Comparison of ENCODE assay signal across 14 mouse cellular contexts in the genomic region with DNA sequence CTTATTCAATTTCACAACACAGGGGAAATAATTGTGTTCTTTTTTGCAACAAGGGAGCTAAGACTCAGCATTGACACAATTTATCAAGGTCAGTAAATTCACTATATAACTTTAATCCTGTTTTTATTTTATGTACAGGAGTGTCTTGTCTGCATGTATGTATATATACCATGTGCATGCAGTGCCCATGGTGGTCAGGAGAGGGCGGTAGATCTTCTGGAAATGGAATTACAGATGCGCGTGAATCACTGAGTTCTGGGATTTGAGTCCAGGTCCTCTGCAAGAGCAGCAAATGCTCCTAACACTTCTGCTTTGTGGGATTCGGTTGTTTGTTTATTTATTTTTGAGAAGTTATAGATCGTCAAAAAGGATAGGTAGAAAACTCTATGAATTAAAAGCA. TPM values are rescaled to one million over a fixed set of nuclear protein-coding genes. Genes with fewer than 3 reads are reported as not detected.
DNase-seq lines count a peak whose midpoint lies in the region; ATAC-seq and TF ChIP-seq lines count a peak whose summit lies in the region.
"Had no signal": no experiment of that assay in that cellular context is flagged by ENCODE, and none has a peak within 500 bp of the region (broad histone marks: within the 10 kb centered on the region; RNA-seq: fewer than 3 reads in every experiment).

No protein-coding gene starts in this region.

- no peak for ATAC-seq in liver, embryonic 11.5 days (replicated peaks; ENCODE audit: low FRiP score)

- TF ChIP-seq POLR2A in brain, embryonic 14.5 days (IDR thresholded peaks at IDR 0.05; ENCODE audit: borderline replicate concordance, extremely low read depth, insufficient read depth, insufficient read length, poor library complexity, severe bottlenecking) = no peak

- no peak overlapping the region for H3K9ac ChIP-seq in liver, embryonic 11.5 days (ENCODE audit: low read depth, low read length)

- H3K36me3 ChIP-seq in liver, embryonic 11.5 days (ENCODE audit: control insufficient read depth, insufficient read depth, low read length) = no peaks in the 10 kb centered on the region

- TF ChIP-seq CTCF in brain, embryonic 14.5 days (IDR thresholded peaks at IDR 0.05; ENCODE audit: borderline replicate concordance, extremely low read depth, insufficient read depth, insufficient read length) = peak; percentile 33; the same call in 1 of the 2 replicates

- peaks cover 11% of the 10 kb centered on the region; the same call in 1 of the 2 replicates for H3K27me3 ChIP-seq in liver, embryonic 11.5 days (replicated peaks; ENCODE audit: control insufficient read depth, insufficient read depth, low read length)

- H3K9me3 ChIP-seq in liver, embryonic 11.5 days (ENCODE audit: control insufficient read depth, low read length) = no peaks in the 10 kb centered on the region

- intact Hi-C loops in heart, postnatal 10 days (cut with DNase I) = no loop called here

- WGBS in liver, embryonic 11.5 days = 80% methylated on average over 5 of the region's 5 CpGs

- no peak overlapping the region for H3K27ac ChIP-seq in liver, embryonic 11.5 days (ENCODE audit: low read depth, low read length)

- H3K4me3 ChIP-seq in liver, embryonic 11.5 days (ENCODE audit: low read depth, low read length) = no peak overlapping the region
- H3K4me3 ChIP-seq: erythroblast, embryonic 14.5 days had no signal

- peaks cover 21% of the 10 kb centered on the region for H3K4me1 ChIP-seq in liver, embryonic 11.5 days (replicated peaks; ENCODE audit: control insufficient read depth, insufficient read depth, low read length)

- no peak overlapping the region for H3K4me2 ChIP-seq in liver, embryonic 11.5 days

- peak; percentile 56 to 71 for DNase-seq in cerebellum, postnatal 10 days
- no peak for DNase-seq in cerebellum, adult 9-10 months
- peak; percentile 28 for DNase-seq in liver
- no peak for DNase-seq in liver, embryonic 11.5 days (ENCODE audit: low spot score)
- DNase-seq in A20 (ENCODE audit: low read depth, low spot score) = peak; percentile 48
- no peak for DNase-seq in brain, embryonic 14.5 days (ENCODE audit: low read depth)
- no peak for DNase-seq in layer of hippocampus, postnatal 36 days
- DNase-seq in heart, postnatal 10 days = no peak
- DNase-seq: adrenal gland, postnatal 25 days; gastrocnemius, postnatal 25 days; kidney, postnatal 14 days; lung, postnatal 10 days; spleen, adult 18-20 months had no signal

RNA-seq across cellular contexts. Expression of a gene that starts 37.8 kb away (rescaled TPM):
- polyA plus RNA-seq in liver, embryonic 11.5 days (2014; fragmentation: Nextera tagmentation; extraction: Ambion mirVana) = 419 and 426 TPM in 2 replicates
- 76.9 and 99.6 TPM in 2 replicates for polyA plus RNA-seq in brain, embryonic 14.5 days (2012; rRNA removed)
- 100 to 1,000 TPM; 262 to 279 TPM for total RNA-seq in layer of hippocampus, postnatal 36 days (2021)
- total RNA-seq in heart, postnatal 10 days (2021) = 100 to 1,000 TPM; 216 to 242 TPM

Comparison
In these comparisons a context has a peak if more than half of its experiments do, and no peak if none do; other contexts are left out.
1. DNase-seq: peak in cerebellum, postnatal 10 days (2 of 2), liver (single experiment) and A20 (single experiment); none in cerebellum, adult 9-10 months (single experiment), liver, embryonic 11.5 days (single experiment), brain, embryonic 14.5 days (single experiment), layer of hippocampus, postnatal 36 days (0 of 2) and heart, postnatal 10 days (0 of 2).